Mouse (Mus musculus) spleen, adult 2 months (tissue): Measurements from ENCODE around the gene Pmvk.

Source experiments
- CTCF ChIP-seq: fragments of 200-500 bp; IDR thresholded peaks from 2 replicates; pipeline ENCODE4 v1.5.1; 2011; ENCODE audit warnings: mild to moderate bottlenecking, inconsistent platforms; ENCODE audit not compliant: insufficient read depth, insufficient read length, insufficient replicate concordance; ENCODE audit errors: extremely low read depth
- POLR2A ChIP-seq: fragments of 200-500 bp; IDR thresholded peaks from 2 replicates; pipeline ENCODE4 v1.6.1; 2011; ENCODE audit warnings: low read depth, low read length, inconsistent platforms

DNA sequence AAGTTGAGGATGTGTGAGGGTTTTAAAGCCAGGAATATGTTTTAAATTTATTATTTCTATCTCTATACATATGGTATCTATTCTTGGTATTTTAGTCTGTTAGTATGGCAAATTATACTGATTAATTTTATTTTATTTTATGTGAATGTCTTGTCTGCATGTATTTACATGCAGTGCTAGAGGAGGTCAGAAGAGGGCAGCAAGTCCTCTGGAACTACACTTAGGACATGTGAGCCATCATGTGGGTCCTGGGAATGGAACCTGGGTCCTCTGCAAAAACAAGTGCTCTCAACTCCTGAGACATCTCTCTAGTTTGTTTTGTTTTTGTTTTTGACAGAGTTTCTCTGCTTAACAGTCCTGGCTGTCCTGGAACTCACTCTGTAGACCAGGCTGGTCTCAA lies 47.1 kb downstream of the Pmvk start:
- no peak for TF ChIP-seq CTCF
- no peak for TF ChIP-seq POLR2A
